Mouse (Mus musculus) embryonic facial prominence, embryonic 11.5 days (tissue): Measurements from ENCODE around the gene Cops3. TPM values are rescaled to one million over a fixed set of nuclear protein-coding genes. Genes with fewer than 3 reads are reported as not detected.

Experiments
- ATAC-seq: fragments of 200-750 bp; cut with Nextera tagmentation; replicated peaks from 2 replicates; pipeline ENCODE4 v1.8.0; 2017; ENCODE audit warnings: low read depth; ENCODE audit not compliant: insufficient number of reproducible peaks, low FRiP score, low TSS enrichment
- DNase-seq: peaks from one replicate; pipeline ENCODE4 v3.0.0-alpha.2; 2015; ENCODE audit warnings: low spot score
- H3K27ac ChIP-seq: fragments of 300-500 bp; sonication (generic); replicated peaks from 2 replicates; pipeline ENCODE4 v1.5.1; 2014; ENCODE audit warnings: mild to moderate bottlenecking, low read depth, low read length, control low read depth
- H3K27me3 ChIP-seq: fragments of 300-500 bp; sonication (generic); 2 replicates; pipeline ENCODE4 v1.6.1; 2014; ENCODE audit warnings: mild to moderate bottlenecking, low read length, moderate library complexity, mixed read lengths; ENCODE audit not compliant: control insufficient read depth, insufficient read depth
- H3K36me3 ChIP-seq: fragments of 300-500 bp; sonication (generic); replicated peaks from 2 replicates; pipeline ENCODE4 v1.6.1; 2014; ENCODE audit warnings: low read depth, mild to moderate bottlenecking, low read length, moderate library complexity, mixed read lengths; ENCODE audit not compliant: control insufficient read depth, insufficient read depth
- H3K4me1 ChIP-seq: fragments of 300-500 bp; sonication (generic); 2 replicates; pipeline ENCODE4 v1.6.1; 2014; ENCODE audit warnings: low read length, mixed read lengths; ENCODE audit not compliant: control insufficient read depth, insufficient read depth
- H3K4me2 ChIP-seq: fragments of 300-500 bp; sonication (generic); 2 replicates; pipeline ENCODE4 v1.6.1; 2014; ENCODE audit warnings: low read depth, mild to moderate bottlenecking, control low read depth, low read length, moderate library complexity
- H3K4me3 ChIP-seq: fragments of 300-500 bp; sonication (generic); 2 replicates; pipeline ENCODE4 v1.5.1; 2014; ENCODE audit warnings: low read depth, low read length, control low read depth
- H3K9ac ChIP-seq: fragments of 300-500 bp; sonication (generic); replicated peaks from 2 replicates; pipeline ENCODE4 v1.6.1; 2014; ENCODE audit warnings: mild to moderate bottlenecking, control low read depth, low read length
- H3K9me3 ChIP-seq: fragments of 300-500 bp; sonication (generic); replicated peaks from 2 replicates; pipeline ENCODE4 v1.6.1; 2016; ENCODE audit warnings: mild to moderate bottlenecking, low read length, inconsistent platforms, mixed read lengths; ENCODE audit not compliant: control insufficient read depth
- WGBS: fragments of 180-500 bp; shearing (Covaris S2); extraction: QIAGEN DNeasy Blood & Tissue Kit; methylation state at CpG from one replicate; pipeline ENCODE4 v1.1.7; 2014; 5-methylcytosine and 5-hydroxymethylcytosine counted together
- polyA plus RNA-seq: library from polyadenylated mRNA; unstranded; fragments of >200 nt; fragmentation: Nextera tagmentation; extraction: Ambion mirVana; gene quantifications from 2 replicates; pipeline ENCODE4 v1.2.1, GENCODE M21; 2014

Gene Cops3
- 238 and 239 TPM in 2 replicates for polyA plus RNA-seq

GRCm38 (mm10) chr11:59839459-59840126 lies at the start of gene Cops3:
TSS of gene Cops3 (minus strand) at chr11:59839838.
- WGBS, result 1% methylated on average over 33 of the region's 43 CpGs
- H3K36me3 ChIP-seq, result no peaks in the 10 kb centered on the region
- DNase-seq (peak; percentile 99), ATAC-seq (peak; percentile 94)
- H3K4me2 ChIP-seq, result peak within 1 kb of the TSS; percentile 64
- peak within 1 kb of the TSS; percentile 84 for H3K4me3 ChIP-seq
- H3K9me3 ChIP-seq, result no peaks in the 10 kb centered on the region
- no peaks in the 10 kb centered on the region for H3K4me1 ChIP-seq
- H3K27me3 ChIP-seq, result no peaks in the 10 kb centered on the region
- peak within 1 kb of the TSS; percentile 92 for H3K27ac ChIP-seq
- H3K9ac ChIP-seq, result peak within 1 kb of the TSS; percentile 93

GRCm38 (mm10) chr11:59888151-59888550 lies 48.5 kb upstream of the Cops3 start:
- Histone ChIP-seq H3K4me1 (no peaks in the 10 kb centered on the region), H3K4me2 (no peak overlapping the region), H3K9me3 (no peaks in the 10 kb centered on the region), H3K9ac (no peak overlapping the region), H3K4me3 (no peak overlapping the region), H3K27ac (no peak overlapping the region), H3K36me3 (no peaks in the 10 kb centered on the region), H3K27me3 (no peaks in the 10 kb centered on the region)
- whole genome bisulfite sequencing, result 73% methylated on average over 5 of the region's 5 CpGs
- no peak for ATAC-seq
- no peak for DNase-seq

DNA sequence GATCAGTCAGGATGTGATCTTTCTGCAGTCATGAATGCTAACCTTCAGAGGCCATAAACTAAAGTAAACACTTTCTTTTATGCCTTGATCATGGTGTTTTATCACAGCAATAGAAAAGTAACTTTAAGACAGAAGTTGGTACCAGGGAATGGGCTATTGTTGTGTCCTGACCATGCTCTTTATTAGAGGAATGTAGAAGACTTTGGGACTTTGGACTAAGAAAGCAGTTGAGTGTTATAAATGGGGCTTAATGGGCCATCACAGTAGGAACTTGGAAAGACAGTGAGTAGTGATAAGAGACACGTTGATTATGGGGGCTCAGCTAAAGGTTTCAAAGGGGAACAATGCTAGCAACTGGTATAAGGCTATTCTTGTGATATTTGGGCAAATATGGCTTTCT lies 47.3 kb upstream of the Cops3 start:
- Histone ChIP-seq H3K4me3 (no peak overlapping the region), H3K4me2 (no peak overlapping the region), H3K4me1 (no peaks in the 10 kb centered on the region), H3K9me3 (no peaks in the 10 kb centered on the region), H3K9ac (no peak overlapping the region), H3K36me3 (no peaks in the 10 kb centered on the region), H3K27ac (no peak overlapping the region), H3K27me3 (no peaks in the 10 kb centered on the region)
- WGBS, result 89% methylated on average over 1 of the region's 1 CpGs
- DNase-seq (no peak), ATAC-seq (no peak)

GRCm38 (mm10) chr11:59885217-59885986 lies 45.8 kb upstream of the Cops3 start:
- Histone ChIP-seq H3K9ac (no peak overlapping the region), H3K27ac (no peak overlapping the region), H3K36me3 (no peaks in the 10 kb centered on the region), H3K4me2 (no peak overlapping the region), H3K4me3 (no peak overlapping the region), H3K27me3 (no peaks in the 10 kb centered on the region), H3K4me1 (no peaks in the 10 kb centered on the region), H3K9me3 (no peaks in the 10 kb centered on the region)
- WGBS, result 52% methylated on average over 17 of the region's 17 CpGs
- DNase-seq (peak; percentile 36), ATAC-seq (no peak)

DNA sequence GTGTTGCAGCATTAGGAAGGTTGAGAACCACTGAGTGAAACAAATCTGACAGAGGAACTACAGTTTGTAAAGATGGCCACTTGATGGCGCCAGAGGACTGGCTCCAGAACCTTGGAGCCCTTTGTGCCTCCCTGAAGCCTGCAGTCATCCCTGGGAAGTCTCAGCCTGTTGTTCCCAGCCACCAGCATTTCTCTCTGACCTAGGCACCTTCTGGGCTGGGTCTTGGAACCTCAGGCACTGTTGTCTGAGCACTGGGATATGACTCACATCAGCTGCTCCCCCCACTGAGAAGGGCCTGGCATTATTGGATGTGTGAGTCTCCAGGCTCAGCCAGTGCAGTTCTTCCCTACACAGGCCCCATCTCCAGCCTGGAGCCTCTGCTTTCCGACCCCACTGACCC lies 40.4 kb upstream of the Cops3 start:
- WGBS, result 21% methylated on average over 2 of the region's 2 CpGs
- H3K4me1 ChIP-seq, result no peaks in the 10 kb centered on the region
- DNase-seq, result peak; percentile 91
- H3K27ac ChIP-seq, result no peak overlapping the region
- H3K9me3 ChIP-seq, result no peaks in the 10 kb centered on the region
- no peaks in the 10 kb centered on the region for H3K36me3 ChIP-seq
- H3K4me3 ChIP-seq, result no peak overlapping the region
- H3K9ac ChIP-seq, result 0 out of 2 replicates have a peak overlapping the region, but pooled peaks have one; percentile 2
- H3K4me2 ChIP-seq, result no peak overlapping the region
- peak; percentile 72; the same call in 1 of the 2 replicates for ATAC-seq
- H3K27me3 ChIP-seq, result no peaks in the 10 kb centered on the region

DNA sequence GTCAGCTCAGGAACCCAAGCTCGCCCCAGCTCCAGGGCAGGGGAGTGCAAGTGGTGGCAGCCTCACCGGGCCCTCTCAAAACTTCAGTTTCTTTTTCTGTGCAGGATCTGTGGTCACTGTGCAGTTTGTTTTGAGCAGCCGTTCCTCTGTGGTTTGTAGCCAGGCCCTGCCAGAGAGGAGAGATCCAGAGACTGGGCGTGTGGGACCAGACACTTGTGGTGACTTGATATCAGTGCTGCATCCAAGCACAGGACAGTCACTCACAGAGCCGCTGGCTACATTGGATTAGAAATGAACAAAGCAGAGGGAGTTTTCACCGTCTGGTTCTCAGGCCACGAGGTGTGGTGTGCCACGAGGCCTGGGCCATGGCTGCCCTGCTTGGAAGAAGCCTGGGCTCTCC lies 32.5 kb upstream of the Cops3 start:
- Histone ChIP-seq H3K4me2 (no peak overlapping the region), H3K36me3 (no peaks in the 10 kb centered on the region), H3K4me3 (no peak overlapping the region), H3K9me3 (no peaks in the 10 kb centered on the region), H3K9ac (no peak overlapping the region), H3K27ac (no peak overlapping the region), H3K4me1 (no peaks in the 10 kb centered on the region), H3K27me3 (no peaks in the 10 kb centered on the region)
- no peak for ATAC-seq
- no peak for DNase-seq
- WGBS, result 86% methylated on average over 8 of the region's 8 CpGs

- Histone ChIP-seq H3K4me2 (no peak overlapping the region), H3K27ac (no peak overlapping the region), H3K9ac (no peak overlapping the region), H3K36me3 (no peaks in the 10 kb centered on the region), H3K27me3 (no peaks in the 10 kb centered on the region), H3K4me1 (no peaks in the 10 kb centered on the region), H3K9me3 (no peaks in the 10 kb centered on the region), H3K4me3 (no peak overlapping the region)
- DNase-seq, result no peak
- 90% methylated on average over 6 of the region's 6 CpGs for WGBS
- ATAC-seq, result no peak
Observed at GRCm38 (mm10) chr11:59864316-59864715, 24.7 kb upstream of the Cops3 start.

DNA sequence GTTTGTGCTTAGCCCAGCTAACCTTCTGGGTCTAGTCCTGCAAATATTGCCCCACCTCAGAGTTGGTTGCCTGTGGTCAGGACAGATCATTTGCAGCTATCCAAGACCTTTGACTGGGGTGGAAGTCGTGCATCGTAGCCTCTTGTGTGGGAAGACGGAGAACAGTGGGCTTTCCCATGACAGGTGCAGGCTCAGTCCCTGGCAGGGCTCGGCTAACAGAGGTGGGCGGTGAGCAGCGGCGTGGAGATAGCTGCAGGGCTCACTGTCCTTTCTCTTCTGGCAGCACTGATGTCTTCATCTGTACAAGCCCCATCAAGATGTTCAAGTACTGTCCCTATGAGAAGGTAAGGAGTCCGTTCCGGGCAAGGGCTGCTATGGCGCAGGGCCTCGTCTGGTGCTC lies 20.8 kb upstream of the Cops3 start:
- no peak for ATAC-seq
- Histone ChIP-seq H3K4me1 (no peaks in the 10 kb centered on the region), H3K4me2 (no peak overlapping the region), H3K36me3 (no peaks in the 10 kb centered on the region), H3K9me3 (no peaks in the 10 kb centered on the region), H3K27me3 (no peaks in the 10 kb centered on the region), H3K9ac (no peak overlapping the region), H3K27ac (no peak overlapping the region), H3K4me3 (no peak overlapping the region)
- WGBS, result 92% methylated on average over 11 of the region's 11 CpGs
- no peak for DNase-seq
